Mouse (Mus musculus) ovary, adult 18-20 months (tissue): ENCODE data around the gene Pcmt1.

Experiments used
- DNase-seq: peaks from one replicate; pipeline ENCODE4 v3.0.0; 2022; ENCODE audit warnings: low spot score, mixed read lengths

The Pcmt1 gene

DNA sequence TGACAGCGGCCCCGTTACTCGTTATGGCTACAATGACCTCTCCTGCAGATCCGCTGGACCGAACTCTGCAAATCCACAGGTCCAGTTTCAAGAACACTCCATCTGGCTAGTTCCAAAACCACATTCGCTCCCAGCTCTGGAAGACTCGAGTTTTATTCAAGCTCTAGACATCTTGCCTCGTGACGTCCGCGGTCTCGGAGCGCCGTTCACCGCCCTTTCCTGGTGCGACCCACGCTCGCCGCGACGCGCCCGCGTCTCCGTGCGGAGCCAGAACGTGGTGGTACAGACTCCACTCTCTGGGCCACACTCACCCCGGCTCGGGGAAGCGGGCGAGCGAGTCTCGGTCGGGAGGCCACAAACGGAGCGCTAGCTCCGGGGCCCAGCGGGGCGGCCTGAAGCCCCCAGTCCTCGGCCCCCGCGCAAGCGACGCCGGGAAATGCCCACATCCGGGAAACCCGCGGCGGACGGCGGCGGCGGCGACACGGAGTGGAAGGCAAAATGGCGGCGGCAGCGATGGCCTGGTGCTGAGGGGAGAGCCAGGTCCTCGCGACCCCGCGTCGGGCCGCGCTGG, at the start of gene Pcmt1, which contains the start of gene Lats1:
Gene Pcmt1, minus strand, starts transcription at position 406 of the 571 bp plus-strand sequence.
Gene Lats1, plus strand, starts transcription at position 484 of the 571 bp plus-strand sequence.
- DNase-seq: peak; percentile 66

DNA sequence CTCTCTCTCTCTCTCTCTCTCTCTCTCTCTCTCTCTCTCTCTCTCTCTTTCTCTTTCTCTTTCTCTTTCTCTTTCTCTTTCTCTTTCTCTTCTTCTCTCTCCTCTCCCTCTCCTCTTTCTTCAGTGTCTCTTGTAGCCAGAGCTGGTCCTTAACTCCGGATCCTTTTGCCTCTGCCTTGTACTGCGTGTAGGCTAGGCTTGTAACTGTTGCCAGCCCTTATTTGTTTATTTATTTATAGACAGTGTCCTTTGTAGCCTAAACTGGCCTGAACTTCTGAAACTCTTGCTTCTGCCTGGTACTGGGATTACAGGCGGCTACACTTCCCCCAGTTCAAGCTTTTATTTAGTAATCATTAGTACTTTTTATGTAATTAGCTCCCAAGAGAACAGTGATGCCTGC, 46.1 kb upstream of the Pcmt1 start:
- no peak for DNase-seq

DNA sequence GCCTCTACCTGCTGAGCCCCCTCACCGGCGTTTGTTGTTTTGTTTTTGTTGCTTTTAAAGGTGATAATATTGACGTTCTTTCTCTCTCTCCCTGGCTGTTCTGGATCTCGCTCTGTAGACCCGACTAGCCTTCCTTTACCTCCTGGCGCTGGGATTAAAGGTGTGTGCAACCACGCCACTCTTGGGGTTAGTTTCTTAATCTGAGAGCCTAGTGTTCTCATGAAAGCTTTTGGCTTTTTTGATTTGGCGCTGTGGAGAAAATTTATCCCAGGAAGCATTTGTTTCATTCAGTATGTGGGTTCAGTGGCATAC, 45.5 kb upstream of the Pcmt1 start:
- DNase-seq: no peak

DNA sequence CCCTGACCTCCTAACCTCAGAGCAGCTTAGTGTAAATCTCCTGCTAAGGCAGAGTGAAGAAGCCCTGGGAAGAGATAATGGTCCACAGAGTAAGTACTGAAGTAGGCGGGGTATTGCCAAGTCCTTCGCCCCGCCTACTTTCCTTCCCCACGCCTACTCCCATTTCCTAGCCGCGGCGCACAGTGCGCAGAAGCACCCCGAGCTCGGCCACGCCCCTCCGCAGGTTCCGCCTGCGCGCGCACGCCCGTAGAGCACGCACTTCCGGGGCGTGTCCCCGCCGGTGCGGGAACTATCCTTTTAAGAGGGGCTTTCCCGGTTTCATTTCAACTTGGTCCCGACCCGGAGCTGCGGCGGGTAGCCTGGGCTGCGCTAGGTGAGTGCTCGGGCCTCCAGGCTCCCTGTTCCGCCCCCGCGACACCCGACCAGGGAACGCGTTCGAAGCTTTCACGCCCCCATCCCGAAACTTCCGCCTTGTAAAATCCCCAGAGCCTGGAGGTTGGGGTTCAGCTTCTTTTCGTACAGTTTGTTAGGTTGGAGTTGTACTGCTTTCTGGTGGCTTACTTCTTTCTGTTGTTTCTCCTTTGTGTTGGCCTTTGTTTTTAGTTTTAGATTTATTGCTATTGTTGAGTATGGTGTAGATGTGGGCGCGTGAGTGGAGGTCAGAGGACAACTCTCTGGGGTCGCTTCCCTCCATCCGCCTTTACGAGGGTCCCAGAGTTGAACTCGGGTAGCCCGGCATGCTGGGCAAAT, 45.0 kb upstream of the Pcmt1 start, which contains the start of gene Katna1:
Gene Katna1, plus strand, starts transcription at position 250 of the 750 bp plus-strand sequence.
- peak; percentile 90 for DNase-seq

DNA sequence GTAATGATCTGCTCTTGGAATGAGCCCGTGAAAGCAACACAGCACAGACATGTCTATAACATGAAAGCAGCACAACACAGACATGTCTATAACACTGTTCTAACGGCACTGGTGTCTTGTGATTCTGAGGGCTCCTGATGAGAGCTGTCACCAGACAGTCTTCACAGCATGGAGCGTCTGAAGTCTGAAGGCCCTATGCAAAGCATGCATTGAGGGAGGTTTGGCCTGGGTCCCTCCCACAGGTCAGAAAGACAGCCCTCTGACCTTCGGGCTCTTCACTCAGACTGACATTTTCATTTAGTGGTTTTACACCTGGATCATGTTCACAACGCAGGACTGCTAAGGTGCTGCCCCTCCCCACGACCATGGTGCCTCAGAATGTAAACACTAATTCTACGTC, 34.1 kb upstream of the Pcmt1 start:
- DNase-seq: no peak

DNA sequence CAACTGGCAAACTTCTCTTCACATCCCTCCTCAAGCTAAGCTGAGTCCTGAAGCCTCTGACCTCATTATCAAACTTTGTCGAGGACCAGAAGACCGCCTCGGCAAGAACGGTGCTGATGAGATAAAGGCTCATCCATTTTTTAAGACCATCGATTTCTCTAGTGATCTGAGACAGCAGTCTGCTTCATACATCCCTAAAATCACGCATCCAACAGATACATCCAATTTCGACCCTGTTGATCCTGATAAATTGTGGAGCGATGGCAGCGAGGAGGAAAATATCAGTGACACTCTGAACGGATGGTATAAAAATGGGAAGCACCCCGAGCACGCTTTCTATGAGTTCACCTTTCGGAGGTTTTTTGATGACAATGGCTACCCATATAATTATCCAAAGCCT, 31.6 kb upstream of the Pcmt1 start:
- DNase-seq: no peak

DNA sequence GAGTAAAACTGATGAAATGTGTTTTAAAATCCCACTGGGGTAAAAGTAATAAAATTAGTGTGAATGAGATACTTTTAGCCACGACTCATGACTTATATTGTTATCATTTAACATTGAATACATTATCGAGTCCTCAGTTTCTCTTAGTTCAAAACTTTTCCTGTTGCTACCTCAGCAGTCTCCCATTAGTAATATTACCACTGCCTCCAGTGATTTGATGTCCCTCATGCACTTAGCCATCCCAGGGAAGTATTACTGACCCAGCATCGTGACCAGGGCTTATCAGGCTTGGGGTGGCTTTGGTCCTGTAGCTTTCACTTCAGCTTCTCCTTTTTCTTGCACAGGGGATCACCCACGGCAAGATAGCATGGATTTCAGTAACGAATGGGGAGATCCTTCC, 29.2 kb upstream of the Pcmt1 start:
- DNase-seq: no peak

DNA sequence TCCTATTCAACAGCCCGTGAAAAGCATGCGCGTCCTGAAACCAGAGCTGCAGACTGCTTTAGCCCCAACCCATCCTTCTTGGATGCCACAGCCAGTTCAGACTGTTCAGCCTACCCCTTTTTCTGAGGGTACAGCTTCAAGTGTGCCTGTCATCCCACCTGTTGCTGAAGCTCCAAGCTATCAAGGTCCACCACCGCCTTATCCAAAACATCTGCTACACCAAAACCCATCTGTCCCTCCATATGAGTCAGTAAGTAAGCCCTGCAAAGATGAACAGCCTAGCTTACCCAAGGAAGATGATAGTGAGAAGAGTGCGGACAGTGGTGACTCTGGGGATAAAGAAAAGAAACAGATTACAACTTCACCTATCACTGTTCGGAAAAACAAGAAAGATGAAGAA, 21.6 kb upstream of the Pcmt1 start:
- DNase-seq: no peak

DNA sequence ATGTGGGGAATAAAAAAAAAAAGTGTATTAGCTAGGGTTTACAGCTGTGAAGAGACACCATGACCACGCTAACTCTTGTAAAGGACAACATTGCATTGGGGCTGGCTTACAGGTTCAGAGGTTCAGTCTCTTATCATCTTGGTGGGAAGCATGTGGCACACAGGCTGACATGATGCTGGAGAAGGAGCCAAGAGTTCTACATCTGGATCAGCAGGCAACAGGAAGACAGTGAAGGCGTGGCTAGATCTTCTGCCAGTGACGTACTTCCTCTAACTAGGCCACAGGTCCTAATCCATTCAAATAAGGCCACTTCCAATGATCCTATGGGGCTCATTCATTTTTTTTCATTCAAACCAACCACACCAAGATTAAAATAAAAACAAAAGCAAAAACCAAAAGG, 19.2 kb upstream of the Pcmt1 start:
- no peak for DNase-seq

DNA sequence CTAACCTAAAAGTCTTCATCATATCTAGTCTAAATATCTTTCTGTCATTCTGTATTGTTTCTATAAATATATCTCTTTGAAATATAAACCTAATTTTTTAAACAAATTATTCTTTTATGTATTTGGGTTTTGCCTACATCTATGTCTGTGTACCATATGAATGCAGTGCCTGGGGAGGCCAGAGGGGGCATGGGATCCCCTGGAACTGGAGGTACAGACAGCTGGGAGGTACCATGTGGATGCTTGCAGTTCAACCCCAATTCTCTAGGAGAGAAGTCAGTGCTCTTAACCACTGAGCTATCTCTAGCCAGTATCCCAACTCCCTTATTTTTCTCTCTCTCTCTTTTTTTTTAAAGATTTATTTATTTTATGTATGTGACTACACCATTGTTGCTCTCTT, 14.3 kb upstream of the Pcmt1 start:
- no peak for DNase-seq

DNA sequence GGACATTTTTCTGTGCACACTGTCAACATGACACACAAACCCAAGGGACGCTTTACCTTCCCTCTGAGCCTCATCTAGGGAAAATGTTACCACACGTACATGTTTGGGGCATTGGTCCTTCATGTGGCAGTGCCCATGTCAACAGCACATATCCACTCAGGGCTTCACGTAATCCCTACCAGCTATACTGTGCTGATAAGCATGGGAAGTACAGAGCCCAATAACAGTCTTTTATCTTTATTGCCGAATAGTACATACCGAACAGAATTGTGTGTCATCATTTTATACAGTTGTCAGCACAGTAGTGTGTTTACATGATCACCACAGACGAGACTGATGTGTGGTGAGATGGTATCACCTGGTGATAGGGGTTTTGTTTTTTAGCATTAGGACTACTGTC, 6.0 kb upstream of the Pcmt1 start:
- no peak for DNase-seq

DNA sequence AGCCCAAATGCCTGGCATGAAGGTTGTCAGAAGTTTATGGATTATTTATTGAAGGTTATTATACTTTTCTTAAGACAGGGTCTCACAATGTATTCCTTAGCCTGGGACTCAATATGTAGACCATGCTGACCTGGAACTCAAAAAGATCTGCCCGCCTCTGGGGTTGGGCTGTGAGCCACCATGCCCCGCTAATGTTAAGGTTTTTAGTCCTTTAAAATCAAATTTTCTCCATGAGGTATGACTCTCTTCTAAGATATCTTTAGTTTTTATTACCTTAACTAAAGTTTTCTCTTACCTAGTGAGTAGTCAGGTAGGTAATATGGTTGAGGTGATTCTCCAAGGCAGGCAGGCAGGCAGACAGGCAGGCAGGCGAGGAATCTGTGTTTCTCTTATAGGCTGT, 1.3 kb upstream of the Pcmt1 start:
- DNase-seq: no peak

DNA sequence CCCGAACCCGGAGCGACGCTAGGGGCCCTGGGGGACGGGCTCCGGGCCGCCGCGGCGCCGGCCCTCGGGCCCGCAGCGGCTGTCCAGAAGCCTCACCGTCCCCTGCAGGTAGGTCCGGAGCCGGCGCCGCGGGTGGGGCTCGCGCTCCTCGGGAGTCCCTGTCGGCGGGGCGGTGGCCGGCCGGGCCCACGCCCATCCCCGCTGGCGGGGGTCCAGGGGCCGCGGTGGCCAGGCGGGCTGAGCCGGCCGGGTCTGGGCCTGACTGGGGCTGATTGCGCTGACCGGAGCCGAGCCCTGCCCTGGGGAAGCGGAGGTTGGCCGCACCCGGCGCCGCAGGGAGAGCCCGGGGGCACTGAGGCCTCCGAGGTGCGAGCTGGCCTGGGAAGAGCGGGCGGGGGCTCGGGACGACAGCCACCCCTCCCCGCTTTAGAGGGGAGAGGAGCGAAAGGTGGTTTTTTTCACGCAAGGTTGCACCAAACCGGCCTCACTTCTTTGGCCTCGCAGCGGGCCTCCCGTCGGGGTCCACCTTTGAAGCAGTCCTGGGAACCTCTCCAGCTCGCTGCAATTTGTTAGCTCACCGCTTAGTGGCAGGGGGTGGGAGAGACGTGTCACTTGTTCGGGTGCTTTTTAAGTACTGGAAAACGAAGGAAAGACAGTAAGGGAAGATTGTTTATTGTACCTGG, 548 bp upstream of the Pcmt1 start:
- DNase-seq: peak; percentile 40

DNA sequence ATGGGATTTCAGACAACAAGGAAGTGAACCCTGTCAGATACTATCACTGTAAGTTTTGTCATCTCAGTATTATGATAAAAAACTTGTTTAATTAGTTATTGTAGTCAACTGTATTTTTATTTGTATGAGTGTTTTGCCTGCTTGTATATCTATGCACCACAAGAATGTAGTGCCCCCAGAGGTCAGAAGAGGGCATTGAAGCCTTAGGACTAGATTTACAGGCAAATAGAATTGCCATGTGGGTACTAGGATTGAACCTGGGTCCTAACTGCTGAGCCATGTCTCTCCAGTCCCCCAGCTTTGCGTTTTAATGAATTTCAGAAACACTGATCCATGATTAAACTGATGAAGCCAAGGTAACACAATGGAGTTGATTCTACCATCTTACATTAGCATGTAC, 7.3 kb downstream of the Pcmt1 start:
- no peak for DNase-seq

DNA sequence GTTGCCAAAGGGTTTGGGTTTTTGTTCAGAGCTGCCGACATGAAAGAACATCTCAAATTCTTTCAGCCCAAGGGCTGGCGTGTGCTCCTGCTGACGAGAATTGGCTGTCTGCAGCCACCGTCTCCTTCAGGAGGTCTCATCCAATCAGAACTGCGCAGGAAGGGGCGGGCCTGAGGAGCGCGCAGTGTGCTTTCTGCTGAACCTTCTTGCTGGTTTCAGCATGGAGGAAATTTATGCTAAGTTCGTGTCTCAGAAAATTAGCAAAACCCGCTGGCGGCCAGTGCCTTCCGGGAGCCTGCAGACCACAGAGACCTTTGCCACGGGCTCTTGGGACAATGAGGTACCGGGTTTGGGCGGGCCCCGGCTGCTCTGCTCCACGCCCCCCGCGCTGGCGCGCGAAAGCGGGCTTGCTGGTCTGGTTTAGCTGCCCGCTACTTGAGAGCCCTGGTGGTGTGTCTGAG, 13.6 kb downstream of the Pcmt1 start, which contains the start of gene Nup43:
Gene Nup43, plus strand, starts transcription at position 162 of the 461 bp plus-strand sequence.
- DNase-seq: peak; percentile 84

DNA sequence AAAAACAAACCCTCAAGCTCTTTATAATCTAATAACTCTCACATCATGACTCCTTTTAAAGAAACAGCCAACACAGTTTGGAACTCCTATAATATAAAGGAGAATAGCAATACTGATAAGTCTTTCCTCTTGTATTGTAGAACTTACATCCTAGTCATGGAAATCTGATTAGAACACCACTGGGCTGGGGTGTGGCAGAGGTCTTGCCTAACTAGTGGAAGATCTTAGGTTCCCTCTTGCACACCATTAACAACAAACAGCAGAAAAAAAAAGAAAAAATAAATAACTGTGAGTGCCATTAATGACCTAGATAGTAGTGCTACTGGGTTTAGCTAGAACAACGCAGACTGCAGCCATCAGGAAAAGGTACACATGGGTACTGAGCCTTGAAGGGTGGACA, 16.0 kb downstream of the Pcmt1 start:
- DNase-seq: no peak

DNA sequence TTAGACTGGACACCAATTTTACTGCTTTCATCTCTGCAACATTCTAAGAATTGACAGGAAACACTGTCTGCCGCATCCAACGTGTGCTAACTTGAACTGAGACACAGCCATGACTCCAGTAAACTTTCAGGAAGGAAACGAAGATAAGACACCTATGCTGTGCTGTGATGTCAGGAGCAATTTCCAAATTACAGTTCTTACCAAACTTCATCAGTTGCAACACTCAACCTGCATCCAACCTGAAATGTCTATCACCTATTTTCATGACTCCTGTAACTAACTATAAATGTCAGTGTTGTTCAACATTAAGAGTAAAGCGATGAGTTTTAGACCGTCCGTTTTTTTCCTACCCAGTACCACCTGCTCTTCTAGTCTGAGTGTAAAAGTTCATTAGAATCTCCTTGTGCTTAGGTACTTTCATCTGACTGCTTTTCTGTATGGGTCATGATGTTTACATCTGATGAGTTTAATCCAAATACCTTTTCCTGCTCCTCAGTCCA, 16.9 kb downstream of the Pcmt1 start:
- DNase-seq: no peak

DNA sequence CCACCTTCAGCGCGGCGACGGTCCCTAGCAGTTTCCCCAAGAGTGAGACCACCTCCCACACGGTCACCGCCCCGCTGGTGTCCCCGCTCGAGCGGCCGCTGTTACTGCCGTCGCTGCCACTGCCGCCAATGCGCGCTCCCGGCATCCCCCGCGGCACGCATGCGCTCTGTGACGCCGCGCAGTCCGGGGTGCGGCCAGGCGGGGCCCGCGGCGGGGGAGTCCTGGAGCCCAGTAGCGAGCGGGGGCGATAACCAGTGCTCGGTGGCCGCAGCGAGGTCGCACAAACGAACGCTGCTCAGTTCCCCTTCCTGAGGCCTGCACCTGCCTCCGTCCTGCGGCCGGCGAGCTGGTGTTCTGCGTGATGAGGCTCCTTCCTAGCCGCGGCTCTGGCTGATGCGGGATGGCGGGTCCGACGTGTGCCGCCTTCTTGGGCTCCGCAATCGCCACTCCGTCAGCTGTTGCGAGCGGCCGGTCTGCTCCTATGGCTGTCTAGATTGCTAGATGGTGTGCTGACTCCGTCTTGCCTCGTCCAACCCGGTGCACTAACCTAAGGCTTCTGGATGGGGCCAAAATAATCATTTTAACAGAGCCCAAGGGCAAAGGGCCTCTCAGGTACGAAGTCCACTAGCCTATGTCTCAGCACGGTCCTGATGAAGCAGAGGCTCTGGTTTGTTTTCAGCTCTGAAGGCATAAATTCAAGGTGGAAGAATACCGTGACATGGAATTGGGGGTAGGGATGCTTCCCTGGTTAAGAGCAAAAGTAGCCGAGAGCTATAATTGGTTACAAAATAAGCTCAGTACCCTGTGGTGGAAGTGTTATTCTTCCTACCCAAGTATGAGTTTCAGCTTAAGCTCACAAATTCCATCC, 17.5 kb downstream of the Pcmt1 start:
- peak; percentile 83 for DNase-seq

DNA sequence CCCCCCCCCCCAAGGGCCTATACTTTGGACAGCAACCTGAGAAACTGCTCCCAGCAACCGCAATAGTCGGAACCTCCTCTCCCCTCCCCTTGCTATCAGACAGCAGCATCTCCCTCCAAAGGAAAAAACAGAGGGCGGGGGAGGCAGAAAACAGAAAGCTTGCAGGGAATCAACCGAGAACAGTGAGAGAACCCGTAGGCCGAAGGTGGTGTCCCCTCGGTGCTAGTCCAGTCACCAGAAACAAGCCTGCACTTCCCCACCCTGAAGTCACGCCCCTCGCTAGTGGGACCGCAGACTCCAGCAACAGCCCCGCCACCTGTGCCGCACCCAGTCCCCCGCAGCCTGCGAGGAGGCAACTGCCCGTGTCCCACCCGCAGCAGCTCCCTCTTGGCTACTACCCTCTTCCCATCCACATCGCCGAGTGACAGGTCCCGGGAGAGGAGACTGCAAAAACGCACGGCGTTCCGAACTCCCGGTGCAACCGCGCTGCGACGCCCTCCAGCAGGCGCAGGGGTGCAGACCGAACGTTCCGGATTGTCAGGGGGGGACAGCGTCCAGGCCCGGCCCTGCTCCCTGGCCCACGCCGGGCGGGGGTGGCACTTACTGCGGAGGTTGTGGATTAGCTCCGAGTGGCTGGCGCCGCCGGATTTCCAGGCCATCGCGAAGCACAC, 18.3 kb downstream of the Pcmt1 start:
- DNase-seq: no peak

DNA sequence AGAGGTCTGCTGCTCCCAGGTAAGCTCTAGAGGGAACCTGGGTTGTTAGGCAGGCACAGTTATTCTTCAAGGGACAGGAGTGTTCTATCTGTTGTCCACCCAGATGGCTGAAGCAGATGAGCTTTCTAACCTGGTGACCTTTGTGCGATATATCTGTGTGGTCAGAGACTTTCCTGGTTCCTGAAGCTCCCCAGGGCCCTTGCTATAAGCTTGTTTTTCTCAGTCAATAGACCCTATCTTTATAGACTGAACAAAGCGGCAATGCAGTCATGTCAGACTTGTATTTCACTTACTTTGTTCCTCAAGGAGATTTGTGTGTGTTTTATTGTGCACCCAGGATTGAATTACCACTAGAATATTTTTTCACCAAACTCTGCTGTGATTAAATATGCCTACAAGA, 29.9 kb downstream of the Pcmt1 start:
- DNase-seq: no peak

DNA sequence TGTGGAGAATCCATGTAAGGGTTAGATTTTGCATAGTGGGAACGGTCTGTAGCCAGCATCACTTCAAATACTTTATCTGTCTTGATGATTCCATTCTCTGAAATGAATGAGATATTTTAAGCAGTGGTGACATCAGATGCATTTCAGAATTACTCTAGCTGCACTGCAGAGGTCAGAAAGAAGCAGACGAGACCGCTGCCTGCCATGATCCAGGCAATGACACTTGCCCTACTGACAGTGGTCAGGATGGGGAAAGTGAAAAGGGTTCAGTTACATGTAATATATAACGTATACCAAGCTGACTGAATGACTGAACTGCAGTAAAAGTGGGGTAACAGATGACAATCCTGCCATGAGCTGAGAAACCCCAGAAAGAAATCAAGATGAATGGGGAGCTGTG, 31.9 kb downstream of the Pcmt1 start:
- no peak for DNase-seq

DNA sequence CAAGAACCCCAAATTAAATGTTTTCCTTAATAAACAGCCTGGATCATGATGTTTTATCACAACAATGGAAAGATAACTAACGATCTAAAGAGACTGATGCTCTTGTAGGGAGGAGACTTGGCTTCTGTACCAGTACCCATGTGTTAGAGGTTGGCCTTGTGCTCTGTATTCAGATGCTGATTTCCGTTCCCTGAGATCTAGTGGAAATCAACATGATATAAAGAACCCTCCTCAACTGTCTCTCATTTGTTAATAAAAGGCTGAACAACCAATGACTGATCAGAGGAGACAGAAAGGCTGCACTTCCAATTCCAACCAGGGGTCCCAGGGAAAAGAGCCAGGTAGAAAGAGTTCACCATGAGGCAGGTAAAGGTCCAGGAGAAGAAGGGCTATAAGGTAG, 35.0 kb downstream of the Pcmt1 start:
- DNase-seq: no peak
